Mouse (Mus musculus): ENCODE measurements around the gene Gmeb2.

GRCm38 (mm10) chr2:181238861-181239260 is 49.0 kb downstream of the Gmeb2 start:
- no peak for TF ChIP-seq CTCF (IDR thresholded peaks at IDR 0.05; ENCODE audit: borderline replicate concordance, control insufficient read depth, extremely low read depth, insufficient read depth, low read length, poor library complexity)
- TF ChIP-seq POLR2A (IDR thresholded peaks at IDR 0.05; ENCODE audit: control insufficient read depth, extremely low read depth, insufficient read depth, low read length, poor library complexity): no peak
